Mouse (Mus musculus) lung, postnatal 0 days (tissue): ENCODE results near the gene Upp2.

Source experiments
- CTCF ChIP-seq: IDR thresholded peaks from 2 replicates; pipeline ENCODE4 v1.5.1; 2016; ENCODE audit warnings: antibody characterized with exemption, mild to moderate bottlenecking
- EP300 ChIP-seq: IDR thresholded peaks from 2 replicates; pipeline ENCODE4 v1.6.1; 2016; ENCODE audit warnings: antibody characterized with exemption, mild to moderate bottlenecking, control low read depth

DNA sequence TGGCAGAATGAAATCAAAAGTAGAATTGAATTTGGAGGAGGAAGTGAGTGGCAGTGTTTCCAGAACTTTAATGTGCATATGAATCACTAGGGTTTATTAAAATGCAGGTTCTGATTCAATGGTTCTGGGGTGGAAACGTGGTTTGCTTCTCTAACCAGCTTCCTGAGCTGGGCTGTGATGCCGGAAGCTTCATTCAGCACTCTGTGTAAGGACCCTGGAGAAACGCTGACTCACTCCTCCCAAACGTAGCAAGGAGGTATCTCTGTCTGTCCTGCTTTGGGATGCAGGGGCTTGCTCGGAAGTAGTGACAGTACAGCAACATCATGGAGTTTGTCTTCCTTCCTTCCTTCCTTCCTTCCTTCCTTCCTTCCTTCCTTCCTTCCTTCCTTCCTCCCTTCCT, 192.6 kb downstream of the Upp2 start:
- TF ChIP-seq EP300 = no peak
- no peak for TF ChIP-seq CTCF
